Mouse (Mus musculus): ENCODE results near the gene Vnn3. TPM values are rescaled to one million over a fixed set of nuclear protein-coding genes. Genes with fewer than 3 reads are reported as not detected.

The Vnn3 gene
- polyA plus RNA-seq (2012; rRNA removed) = 0.21 and 0.24 TPM in 2 replicates

GRCm38 (mm10) chr10:23851228-23851912 lies at the start of gene Vnn3:
Gene Vnn3 (plus strand): TSS chr10:23851462.

GRCm38 (mm10) chr10:23894601-23895349 lies 43.5 kb downstream of the Vnn3 start, which contains the start of gene Vnn1:
Gene Vnn1 (plus strand): TSS chr10:23894688.

Other genes with a start within 250 kb of the Vnn3 start
- 1,509 and 2,105 TPM in 2 replicates for gene Rps12, start 64.2 kb upstream of the Vnn3 start, polyA plus RNA-seq (2012; rRNA removed)
- gene Slc18b1, start 54.5 kb upstream of the Vnn3 start, polyA plus RNA-seq (2012; rRNA removed) = 13.1 and 14.1 TPM in 2 replicates
- 0.87 and 2.2 TPM in 2 replicates for gene Vnn1, start 43.2 kb downstream of the Vnn3 start, polyA plus RNA-seq (2012; rRNA removed)
- not detected in 2 replicates for gene Taar1, start 68.9 kb downstream of the Vnn3 start, polyA plus RNA-seq (2012; rRNA removed)
- gene Taar2, start 87.1 kb downstream of the Vnn3 start, polyA plus RNA-seq (2012; rRNA removed) = not detected in 2 replicates
- gene Taar3, start 98.1 kb downstream of the Vnn3 start, polyA plus RNA-seq (2012; rRNA removed) = not detected in 2 replicates
- gene Taar4, start 109.0 kb downstream of the Vnn3 start, polyA plus RNA-seq (2012; rRNA removed) = not detected in 2 replicates
- gene Taar5, start 119.2 kb downstream of the Vnn3 start, polyA plus RNA-seq (2012; rRNA removed) = not detected in 2 replicates
- gene Taar6, start 134.2 kb downstream of the Vnn3 start, polyA plus RNA-seq (2012; rRNA removed) = not detected in 2 replicates
- gene Taar7a, start 142.0 kb downstream of the Vnn3 start, polyA plus RNA-seq (2012; rRNA removed) = not detected in 2 replicates
- not detected in 2 replicates for gene Taar7b, start 148.5 kb downstream of the Vnn3 start, polyA plus RNA-seq (2012; rRNA removed)
- gene Taar7d, start 175.8 kb downstream of the Vnn3 start, polyA plus RNA-seq (2012; rRNA removed) = not detected in 2 replicates
- not detected in 2 replicates for gene Taar7e, start 186.2 kb downstream of the Vnn3 start, polyA plus RNA-seq (2012; rRNA removed)
- not detected in 2 replicates for gene Taar7f, start 198.0 kb downstream of the Vnn3 start, polyA plus RNA-seq (2012; rRNA removed)
- gene Taar8a, start 225.0 kb downstream of the Vnn3 start, polyA plus RNA-seq (2012; rRNA removed) = not detected in 2 replicates
- gene Taar8b, start 240.8 kb downstream of the Vnn3 start, polyA plus RNA-seq (2012; rRNA removed) = not detected in 2 replicates